Mouse (Mus musculus) brain, embryonic 14.5 days (tissue): ENCODE data around the gene Capn1.

Source experiments
- CTCF ChIP-seq: fragments of 200-500 bp; IDR thresholded peaks from 2 replicates; pipeline ENCODE4 v1.5.1; 2012; ENCODE audit warnings: inconsistent platforms, mild to moderate bottlenecking, moderate library complexity, borderline replicate concordance; ENCODE audit not compliant: insufficient read depth, insufficient read length; ENCODE audit errors: extremely low read depth
- POLR2A ChIP-seq: fragments of 200-500 bp; IDR thresholded peaks from 2 replicates; pipeline ENCODE4 v1.6.1; 2012; ENCODE audit warnings: mild to moderate bottlenecking, inconsistent platforms, borderline replicate concordance; ENCODE audit not compliant: poor library complexity, insufficient read depth, insufficient read length, severe bottlenecking; ENCODE audit errors: extremely low read depth

DNA sequence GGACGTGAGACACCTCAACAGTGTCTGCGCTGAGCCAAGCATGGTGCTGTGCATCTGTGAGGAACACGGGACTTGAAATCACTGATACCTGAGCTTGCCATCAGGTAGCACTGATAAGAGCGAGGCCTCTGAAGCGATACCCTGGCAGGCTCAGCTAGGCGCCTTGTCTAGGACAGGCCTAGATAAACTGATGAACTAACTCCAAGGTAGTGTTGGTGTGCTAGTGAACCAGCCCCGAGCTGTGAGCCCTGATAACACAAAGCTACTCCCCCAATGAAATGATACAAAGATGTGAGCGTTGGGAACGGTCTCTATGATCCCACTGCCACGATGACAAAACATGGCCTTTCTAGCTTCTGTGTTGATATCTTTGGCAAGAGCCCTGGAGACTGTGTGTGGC is 48.0 kb downstream of the Capn1 start:
- TF ChIP-seq CTCF (no peak), POLR2A (no peak)
